10 mouse cellular contexts compared by ENCODE assay signal in genomic region chr16:90437276-90437675, GRCm38 (mm10). TPM values are rescaled to one million over a fixed set of nuclear protein-coding genes. Genes with fewer than 3 reads are reported as not detected.
A peak's percentile ranks its signal among the peaks of the same experiment; 100 is the strongest.
DNase-seq lines count a peak whose midpoint lies in the region; ATAC-seq and TF ChIP-seq lines count a peak whose summit lies in the region.
"Had no signal": no experiment of that assay in that cellular context is flagged by ENCODE, and none has a peak within 500 bp of the region (broad histone marks: within the 10 kb centered on the region; RNA-seq: fewer than 3 reads in every experiment).

No protein-coding gene starts in this region.

- H3K4me3 ChIP-seq in heart, embryonic 13.5 days: no peak overlapping the region
- no peak overlapping the region for H3K4me3 ChIP-seq in limb, embryonic 10.5 days
- no peak overlapping the region for H3K4me3 ChIP-seq in layer of hippocampus, adult 2 months

- 39% methylated on average over 5 of the region's 5 CpGs for WGBS in heart, embryonic 13.5 days
- 18% methylated on average over 5 of the region's 5 CpGs for WGBS in limb, embryonic 10.5 days

- TF ChIP-seq CTCF in layer of hippocampus, adult 2 months (conservative IDR thresholded peaks at IDR 0.05): no peak

- H3K27me3 ChIP-seq in heart, embryonic 13.5 days (replicated peaks): no peaks in the 10 kb centered on the region
- H3K27me3 ChIP-seq in limb, embryonic 10.5 days (ENCODE audit: low read depth, poor library complexity, severe bottlenecking): no peaks in the 10 kb centered on the region

- no peak overlapping the region for H3K4me2 ChIP-seq in heart, embryonic 13.5 days
- H3K4me2 ChIP-seq: liver, embryonic 11.5 days had no signal

- H3K9ac ChIP-seq in heart, embryonic 13.5 days: peak overlapping the region; percentile 47; the same call in 1 of the 2 replicates

- H3K9me3 ChIP-seq in heart, embryonic 13.5 days: peaks cover 4% of the 10 kb centered on the region
- 0 out of 2 replicates have a peak, but pooled peaks cover 4% of the 10 kb centered on the region for H3K9me3 ChIP-seq in limb, embryonic 10.5 days (replicated peaks)

- no peak overlapping the region for H3K27ac ChIP-seq in heart, embryonic 13.5 days (replicated peaks)
- H3K27ac ChIP-seq in limb, embryonic 10.5 days: peak overlapping the region; percentile 46; the same call in 1 of the 2 replicates
- no peak overlapping the region for H3K27ac ChIP-seq in layer of hippocampus, adult 2 months
- H3K27ac ChIP-seq: macrophage had no signal

- no peak for ATAC-seq in heart, embryonic 13.5 days (ENCODE audit: extremely low read depth, insufficient number of reproducible peaks, low FRiP score, low TSS enrichment)
- no peak for ATAC-seq in erythroblast, adult 5-6 weeks (replicated peaks; ENCODE audit: low FRiP score, poor library complexity, severe bottlenecking)

- peaks cover 38% of the 10 kb centered on the region for H3K4me1 ChIP-seq in heart, embryonic 13.5 days
- peaks cover 30% of the 10 kb centered on the region for H3K4me1 ChIP-seq in limb, embryonic 10.5 days

- DNase-seq in heart, adult 9 months (ENCODE audit: low spot score in 2 of 2): no peak
- DNase-seq in ES-CJ7 (ENCODE audit: low read depth, low spot score) (peak; percentile 99), R1 (ENCODE audit: low read depth, low spot score) (peak; percentile 99)
- no peak for DNase-seq in limb, embryonic 10.5 days (ENCODE audit: low spot score)
- DNase-seq in layer of hippocampus, adult 2 months (ENCODE audit: low spot score in 2 of 2): no peak
- DNase-seq: thymus, adult 2 months had no signal

- H3K36me3 ChIP-seq in heart, embryonic 13.5 days: peaks cover 50% of the 10 kb centered on the region
- peaks cover 83% of the 10 kb centered on the region for H3K36me3 ChIP-seq in limb, embryonic 10.5 days

RNA-seq across cellular contexts. Expression of gene Hunk, which starts 51.5 kb away (rescaled TPM):
- polyA plus RNA-seq in heart, embryonic 13.5 days (2015; fragmentation: Nextera tagmentation; extraction: Ambion mirVana): 9.5 and 10.6 TPM in 2 replicates
- polyA plus RNA-seq in limb, embryonic 10.5 days (2016; fragmentation: Nextera tagmentation; extraction: Ambion mirVana): 17.5 and 23.0 TPM in 2 replicates
- total RNA-seq in erythroblast, adult 5-6 weeks (2015; ENCODE audit: low replicate concordance): not detected in 2 replicates
- 0.60 TPM in 1 of 2 replicates, not detected in the other for total RNA-seq in erythroblast, adult 5-6 weeks (2017; ENCODE audit: low replicate concordance)
- 10 to 100 TPM; 25.7 to 31.1 TPM for total RNA-seq in layer of hippocampus, adult 2 months (2021)
- polyA plus RNA-seq: macrophage had no signal

Comparison
In these comparisons a context has a peak if more than half of its experiments do, and no peak if none do; other contexts are left out.
1. DNase-seq: peak in ES-CJ7 (single experiment) and R1 (single experiment); none in heart, adult 9 months (0 of 2), limb, embryonic 10.5 days (single experiment) and layer of hippocampus, adult 2 months (0 of 2).
2. RNA of gene Hunk, which starts 51.5 kb away (total RNA-seq): 25.7 to 31.1 TPM in layer of hippocampus, adult 2 months; 0.60 TPM in erythroblast, adult 5-6 weeks; every median in the first group is over 10 times any median in the second.